Mouse (Mus musculus) ES-E14 (cell line): Measurements from ENCODE around the gene Casc3.

Experiments
- HCFC1 ChIP-seq: IDR thresholded peaks from 2 replicates; pipeline ENCODE4 v1.6.1; 2012; ENCODE audit warnings: low read length, inconsistent platforms, borderline replicate concordance; ENCODE audit not compliant: insufficient read depth
- ZC3H11A ChIP-seq: IDR thresholded peaks from 2 replicates; pipeline ENCODE4 v1.6.1; 2012; ENCODE audit warnings: low read depth, mild to moderate bottlenecking, inconsistent platforms, low read length, borderline replicate concordance
- ZNF384 ChIP-seq: IDR thresholded peaks from 2 replicates; pipeline ENCODE4 v1.6.1; 2012; ENCODE audit warnings: low read depth, low read length, inconsistent platforms

GRCm38 (mm10) chr11:98871416-98871815 is 66.7 kb downstream of the Casc3 start:
- no peak for TF ChIP-seq ZNF384
- TF ChIP-seq HCFC1: no peak
- no peak for TF ChIP-seq ZC3H11A
